Mouse (Mus musculus) forebrain, embryonic 14.5 days (tissue): Measurements from ENCODE around the gene Ksr1. TPM values are rescaled to one million over a fixed set of nuclear protein-coding genes. Genes with fewer than 3 reads are reported as not detected.

Experiments used
- ATAC-seq: fragments of 200-750 bp; cut with Nextera tagmentation; 2 replicates; pipeline ENCODE4 v1.8.0; 2017; ENCODE audit warnings: mild to moderate bottlenecking, moderate library complexity
- DNase-seq: peaks from one replicate; pipeline ENCODE4 v3.0.0-alpha.2; 2015; ENCODE audit warnings: low spot score
- H3K27ac ChIP-seq: fragments of 300-500 bp; sonication (generic); 2 replicates; pipeline ENCODE4 v1.5.1; 2014; ENCODE audit warnings: low read depth, mild to moderate bottlenecking, control low read depth, low read length, moderate library complexity
- H3K27me3 ChIP-seq: fragments of 300-500 bp; sonication (generic); replicated peaks from 2 replicates; pipeline ENCODE4 v1.6.1; 2014; ENCODE audit warnings: low read length, control low read depth, mixed read lengths; ENCODE audit not compliant: control insufficient read depth, insufficient read depth
- H3K36me3 ChIP-seq: fragments of 300-500 bp; sonication (generic); 2 replicates; pipeline ENCODE4 v1.6.1; 2014; ENCODE audit warnings: low read length, control low read depth; ENCODE audit not compliant: control insufficient read depth, insufficient read depth
- H3K4me1 ChIP-seq: fragments of 300-500 bp; sonication (generic); 2 replicates; pipeline ENCODE4 v1.6.1; 2014; ENCODE audit warnings: antibody characterized with exemption, low read length, control low read depth; ENCODE audit not compliant: control insufficient read depth, insufficient read depth
- H3K4me2 ChIP-seq: fragments of 300-500 bp; sonication (generic); 2 replicates; pipeline ENCODE4 v1.6.1; 2014; ENCODE audit warnings: mild to moderate bottlenecking, control low read depth, low read length
- H3K4me3 ChIP-seq: fragments of 300-500 bp; sonication (generic); 2 replicates; pipeline ENCODE4 v1.5.1; 2014; ENCODE audit warnings: low read depth, low read length, control low read depth
- H3K9ac ChIP-seq: fragments of 300-500 bp; sonication (generic); 2 replicates; pipeline ENCODE4 v1.6.1; 2014; ENCODE audit warnings: mild to moderate bottlenecking, low read length, control low read depth, moderate library complexity
- H3K9me3 ChIP-seq: fragments of 300-500 bp; sonication (generic); replicated peaks from 2 replicates; pipeline ENCODE4 v1.6.1; 2016; ENCODE audit warnings: low read length, control low read depth, mixed read lengths; ENCODE audit not compliant: control insufficient read depth
- WGBS: fragments of 180-500 bp; shearing (Covaris S2); extraction: QIAGEN DNeasy Blood & Tissue Kit; methylation state at CpG from one replicate; pipeline ENCODE4 v1.1.7; 2014; 5-methylcytosine and 5-hydroxymethylcytosine counted together
- polyA plus RNA-seq: library from polyadenylated mRNA; unstranded; fragments of >200 nt; fragmentation: Nextera tagmentation; extraction: Ambion mirVana; gene quantifications from 2 replicates; pipeline ENCODE4 v1.2.1, GENCODE M21; 2014

Gene Ksr1
- polyA plus RNA-seq, 1 experiment from 2014 or later = 4.7 TPM

DNA sequence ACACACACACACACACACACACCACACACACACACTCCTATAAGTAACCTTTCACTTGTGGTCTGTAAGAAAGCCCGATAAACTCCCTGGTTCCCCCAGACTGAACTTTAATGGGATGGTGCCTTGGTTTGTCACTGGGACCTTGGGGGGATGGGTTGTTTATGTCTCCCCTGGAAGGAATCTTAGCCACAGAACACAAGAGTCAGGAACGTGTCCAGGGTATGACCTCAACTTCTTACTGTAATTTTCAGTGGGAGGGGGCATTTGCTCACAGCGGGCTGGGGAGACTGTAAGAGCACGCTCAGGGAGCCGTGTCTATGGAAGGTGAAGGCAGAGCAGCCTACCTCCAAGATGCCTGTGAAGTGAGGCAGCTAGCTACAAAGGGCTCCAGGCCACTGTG lies 49.5 kb downstream of the Ksr1 start:
- no peak overlapping the region for H3K9ac ChIP-seq
- no peaks in the 10 kb centered on the region for H3K36me3 ChIP-seq
- no peaks in the 10 kb centered on the region for H3K27me3 ChIP-seq
- H3K27ac ChIP-seq = no peak overlapping the region
- H3K4me1 ChIP-seq = peaks cover 15% of the 10 kb centered on the region
- no peaks in the 10 kb centered on the region for H3K9me3 ChIP-seq
- ATAC-seq = no peak
- H3K4me2 ChIP-seq = no peak overlapping the region
- DNase-seq = no peak
- 86% methylated on average over 5 of the region's 5 CpGs for WGBS
- no peak overlapping the region for H3K4me3 ChIP-seq

DNA sequence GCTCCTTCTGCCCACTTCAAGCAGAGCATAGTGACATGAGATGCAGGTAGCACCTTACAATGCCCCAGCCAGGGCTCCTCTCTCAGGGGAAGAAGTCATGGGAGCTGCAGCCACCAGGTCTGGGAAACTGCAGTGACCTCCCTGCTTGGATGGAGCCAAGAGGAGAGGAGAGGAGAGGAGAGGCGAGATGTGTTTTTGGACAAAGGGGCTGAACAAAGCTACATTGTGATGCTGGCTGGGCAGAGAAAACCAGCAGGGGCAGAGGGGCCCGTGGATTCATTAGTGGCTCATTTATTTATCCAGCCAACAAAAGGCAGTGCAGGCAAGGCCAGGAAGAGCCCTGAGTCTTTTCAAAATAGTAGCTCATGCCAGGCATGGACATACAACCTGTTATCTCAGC lies 50.5 kb downstream of the Ksr1 start:
- Histone ChIP-seq H3K4me1 (peaks cover 15% of the 10 kb centered on the region), H3K9me3 (no peaks in the 10 kb centered on the region), H3K27me3 (no peaks in the 10 kb centered on the region), H3K36me3 (no peaks in the 10 kb centered on the region), H3K9ac (peak overlapping the region; percentile 1; the same call in 1 of the 2 replicates), H3K4me2 (no peak overlapping the region), H3K27ac (peak overlapping the region; percentile 39; the same call in 1 of the 2 replicates), H3K4me3 (no peak overlapping the region)
- ATAC-seq (no peak), DNase-seq (peak; percentile 53)
- 0% methylated on average over 2 of the region's 2 CpGs for WGBS

DNA sequence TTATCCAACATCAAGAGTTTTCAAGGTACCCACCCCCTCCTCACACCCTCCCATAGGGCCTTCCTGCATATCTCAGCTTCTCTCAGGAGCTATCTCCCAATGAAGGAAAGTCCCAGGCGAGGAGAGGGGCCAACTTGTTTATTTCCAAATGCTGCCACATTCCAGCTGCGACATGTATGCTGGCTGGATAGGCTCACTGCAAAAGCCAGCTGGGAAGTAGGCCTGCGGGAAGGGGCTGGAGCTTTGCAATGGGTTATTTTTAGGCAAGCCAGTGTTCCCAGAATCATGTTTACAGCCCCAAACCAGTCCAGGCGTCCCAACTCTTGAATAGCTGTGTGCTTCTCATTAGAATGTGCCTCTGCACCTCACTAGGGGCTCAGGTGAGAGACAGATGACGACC lies 51.5 kb downstream of the Ksr1 start:
- Histone ChIP-seq H3K4me2 (no peak overlapping the region), H3K9me3 (no peaks in the 10 kb centered on the region), H3K4me1 (peaks cover 15% of the 10 kb centered on the region), H3K27ac (peak overlapping the region; percentile 39; the same call in 1 of the 2 replicates), H3K36me3 (no peaks in the 10 kb centered on the region), H3K9ac (no peak overlapping the region), H3K27me3 (no peaks in the 10 kb centered on the region), H3K4me3 (no peak overlapping the region)
- WGBS = 49% methylated on average over 5 of the region's 5 CpGs
- DNase-seq (no peak), ATAC-seq (no peak)

DNA sequence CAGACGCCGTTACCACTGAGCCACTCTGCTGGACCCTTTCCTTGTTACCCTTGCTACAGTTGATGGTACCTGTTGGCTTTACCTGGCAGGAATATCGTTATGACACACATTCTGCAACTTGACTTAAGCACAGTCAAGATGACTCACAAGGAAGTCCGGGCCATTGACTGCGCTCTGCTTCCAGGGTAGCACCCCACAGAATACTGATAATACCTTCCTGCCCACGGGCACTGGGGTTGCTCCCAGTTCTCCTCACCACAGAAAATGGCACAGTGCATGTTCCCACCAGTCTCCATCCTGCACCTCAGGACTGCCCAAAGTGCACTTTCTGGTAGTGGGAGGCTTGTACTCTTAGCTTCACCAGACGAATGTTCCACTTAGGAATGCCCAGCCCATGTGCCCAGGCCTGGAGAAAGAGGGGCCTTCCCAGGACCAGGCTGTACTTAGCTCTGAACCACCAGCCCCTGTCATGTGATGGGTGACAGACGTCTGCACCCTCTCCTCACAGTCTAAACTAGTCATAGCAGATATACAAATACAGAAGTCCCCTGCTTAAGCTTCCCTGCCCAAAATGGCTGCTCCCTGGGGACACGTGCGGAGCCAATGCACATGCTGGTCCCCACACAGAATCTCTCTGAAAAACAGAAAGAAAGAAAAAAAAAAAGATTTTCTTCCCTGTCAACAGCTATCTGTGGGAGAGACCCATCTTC lies 52.1 kb downstream of the Ksr1 start:
- H3K27me3 ChIP-seq = no peaks in the 10 kb centered on the region
- H3K4me2 ChIP-seq = no peak overlapping the region
- no peak overlapping the region for H3K4me3 ChIP-seq
- H3K27ac ChIP-seq = no peak overlapping the region
- no peak overlapping the region for H3K9ac ChIP-seq
- H3K9me3 ChIP-seq = no peaks in the 10 kb centered on the region
- ATAC-seq (no peak), DNase-seq (no peak)
- no peaks in the 10 kb centered on the region for H3K36me3 ChIP-seq
- WGBS = 87% methylated on average over 10 of the region's 10 CpGs
- H3K4me1 ChIP-seq = peaks cover 12% of the 10 kb centered on the region

DNA sequence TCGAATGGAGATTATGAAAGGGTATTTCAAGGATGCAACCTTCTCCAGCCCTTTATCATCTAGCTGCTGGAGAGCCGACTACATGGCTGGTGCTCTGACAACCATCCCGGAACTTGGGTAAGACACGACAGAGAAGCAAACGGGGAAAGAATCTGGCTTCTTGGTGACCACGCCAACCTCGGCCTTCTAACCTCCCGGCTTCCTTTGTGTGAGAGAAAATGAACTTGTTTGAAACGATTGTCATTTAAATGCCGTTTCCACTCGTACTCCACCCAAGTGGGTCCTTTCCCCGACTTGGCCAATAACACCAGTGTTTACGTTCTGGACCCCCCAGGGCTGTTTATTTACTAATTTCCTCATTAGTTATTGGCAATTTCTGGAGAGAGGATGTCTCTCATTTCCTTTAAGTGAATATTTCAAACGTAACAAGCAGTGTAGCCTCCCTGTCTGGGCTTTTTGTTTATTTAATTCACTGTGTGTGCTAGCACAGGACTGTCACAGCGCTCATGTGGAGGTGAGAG lies 52.8 kb downstream of the Ksr1 start:
- 50% methylated on average over 15 of the region's 15 CpGs for WGBS
- no peak for ATAC-seq

DNA sequence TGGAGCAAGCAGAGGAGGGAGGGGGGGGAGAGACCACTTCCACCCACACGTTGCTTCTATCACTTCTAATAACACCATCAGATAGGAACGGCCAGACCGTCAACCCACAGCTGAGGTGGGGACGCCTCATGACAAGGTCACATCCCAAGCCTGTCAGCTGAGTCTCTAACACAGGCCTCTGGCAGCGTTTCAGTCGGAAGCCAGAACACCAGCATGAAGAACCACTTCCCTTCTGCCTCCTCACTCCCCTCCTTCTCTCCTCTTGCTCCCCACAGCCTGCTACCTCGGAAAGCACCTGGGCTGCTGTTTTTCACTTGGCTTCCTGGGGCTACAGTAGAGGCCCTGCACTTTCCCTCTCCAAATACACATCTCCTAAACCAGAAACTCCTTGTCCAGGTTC lies 53.4 kb downstream of the Ksr1 start:
- 78% methylated on average over 7 of the region's 7 CpGs for WGBS
- Histone ChIP-seq H3K4me3 (no peak overlapping the region), H3K9me3 (no peaks in the 10 kb centered on the region), H3K27ac (no peak overlapping the region), H3K36me3 (no peaks in the 10 kb centered on the region), H3K27me3 (no peaks in the 10 kb centered on the region), H3K4me2 (no peak overlapping the region), H3K9ac (no peak overlapping the region), H3K4me1 (peaks cover 9% of the 10 kb centered on the region)
- DNase-seq = no peak
- ATAC-seq = no peak

More for the DNA sequence above, 52.8 kb downstream of the Ksr1 start:
- Histone ChIP-seq H3K9me3 (no peaks in the 10 kb centered on the region), H3K27ac (no peak overlapping the region), H3K27me3 (no peaks in the 10 kb centered on the region), H3K4me3 (no peak overlapping the region), H3K4me1 (peaks cover 9% of the 10 kb centered on the region), H3K4me2 (no peak overlapping the region), H3K36me3 (no peaks in the 10 kb centered on the region), H3K9ac (no peak overlapping the region)
- DNase-seq = no peak

DNA sequence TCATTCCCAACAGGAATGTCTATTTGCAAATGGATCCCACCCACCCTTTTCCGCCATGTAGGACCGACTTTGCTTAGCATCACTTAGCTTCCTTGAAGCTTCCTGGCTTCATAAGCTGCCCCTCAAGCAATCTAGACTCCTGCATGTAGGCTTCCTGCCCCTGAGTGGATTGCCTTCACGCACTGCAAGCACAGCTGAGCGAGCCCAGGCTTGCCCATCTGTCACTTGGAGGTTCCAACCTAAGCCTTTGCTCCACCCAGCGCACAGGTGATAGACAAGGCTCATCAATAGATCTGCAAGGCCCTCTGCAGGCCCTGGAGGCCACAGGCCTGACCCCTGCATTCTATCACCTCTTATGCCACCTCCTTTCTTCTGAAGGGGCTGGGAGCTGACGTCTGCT lies 54.0 kb downstream of the Ksr1 start:
- Histone ChIP-seq H3K9ac (no peak overlapping the region), H3K4me2 (no peak overlapping the region), H3K9me3 (no peaks in the 10 kb centered on the region), H3K4me1 (peaks cover 9% of the 10 kb centered on the region), H3K4me3 (no peak overlapping the region), H3K27ac (no peak overlapping the region), H3K36me3 (no peaks in the 10 kb centered on the region), H3K27me3 (no peaks in the 10 kb centered on the region)
- DNase-seq (no peak), ATAC-seq (no peak)
- WGBS = 91% methylated on average over 6 of the region's 6 CpGs

DNA sequence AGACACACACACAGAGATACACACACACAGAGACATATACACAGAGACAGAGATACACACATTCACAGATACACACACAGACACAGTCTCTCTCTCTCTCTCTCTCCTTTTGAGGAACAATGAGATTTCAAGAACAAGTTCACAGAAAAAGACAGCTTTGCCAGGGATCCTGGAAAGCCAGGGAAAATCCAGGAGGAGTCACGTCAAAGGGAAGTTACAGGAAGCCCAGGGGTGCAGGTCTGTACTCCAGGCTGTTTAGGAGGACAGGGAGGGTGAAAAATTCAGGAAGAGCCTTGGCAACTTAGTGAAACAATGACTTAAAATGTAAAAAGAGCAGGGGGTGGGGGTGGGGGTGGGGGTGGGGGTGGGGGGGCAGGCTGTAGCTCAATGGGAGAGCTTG lies 56.5 kb downstream of the Ksr1 start:
- H3K27me3 ChIP-seq = no peaks in the 10 kb centered on the region
- 62% methylated on average over 1 of the region's 1 CpGs for WGBS
- no peaks in the 10 kb centered on the region for H3K9me3 ChIP-seq
- H3K4me1 ChIP-seq = no peaks in the 10 kb centered on the region; the same call in 1 of the 2 replicates
- DNase-seq (no peak), ATAC-seq (no peak)
- H3K4me2 ChIP-seq = no peak overlapping the region
- no peak overlapping the region for H3K9ac ChIP-seq
- no peaks in the 10 kb centered on the region for H3K36me3 ChIP-seq
- no peak overlapping the region for H3K4me3 ChIP-seq
- H3K27ac ChIP-seq = no peak overlapping the region

DNA sequence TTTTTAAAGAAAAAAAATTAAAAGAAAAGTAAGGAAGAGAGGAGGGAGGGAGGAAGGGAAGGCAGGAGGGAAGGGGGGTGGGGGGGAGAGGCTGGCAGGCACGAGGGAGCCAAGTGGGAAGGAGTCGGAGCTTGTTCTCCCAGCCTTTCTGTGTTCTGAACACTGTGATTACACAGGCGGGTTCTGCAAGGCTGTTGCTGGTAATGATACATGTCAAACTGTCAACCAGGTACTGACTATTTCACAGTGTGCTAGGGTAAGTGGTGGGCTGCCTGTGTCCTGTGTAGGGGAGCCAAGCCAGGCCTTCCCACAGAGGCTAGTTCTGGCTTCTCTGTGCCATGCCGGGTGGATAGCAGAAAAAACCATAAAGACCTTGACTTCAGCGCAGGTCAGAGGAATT lies 57.2 kb downstream of the Ksr1 start:
- Histone ChIP-seq H3K27ac (no peak overlapping the region), H3K36me3 (no peaks in the 10 kb centered on the region), H3K4me2 (no peak overlapping the region), H3K4me3 (no peak overlapping the region), H3K27me3 (no peaks in the 10 kb centered on the region), H3K9ac (0 out of 2 replicates have a peak overlapping the region, but pooled peaks have one; percentile 1), H3K4me1 (no peaks in the 10 kb centered on the region; the same call in 1 of the 2 replicates), H3K9me3 (no peaks in the 10 kb centered on the region)
- ATAC-seq = no peak
- peak; percentile 37 for DNase-seq
- WGBS = 35% methylated on average over 5 of the region's 5 CpGs
